Mouse (Mus musculus): ENCODE results near the gene Banp. TPM values are rescaled to one million over a fixed set of nuclear protein-coding genes. Genes with fewer than 3 reads are reported as not detected.

Gene Banp
- polyA plus RNA-seq, 1 experiment from 2014 or later: 55.4 TPM

GRCm38 (mm10) chr8:122025546-122025945 is 76.0 kb downstream of the Banp start:
- 93% methylated on average over 9 of the region's 9 CpGs for WGBS
- H3K36me3 ChIP-seq: peaks cover 62% of the 10 kb centered on the region
- peaks cover 6% of the 10 kb centered on the region; the same call in 1 of the 2 replicates for H3K4me1 ChIP-seq
- no peaks in the 10 kb centered on the region for H3K27me3 ChIP-seq (ENCODE audit: low read depth, poor library complexity, severe bottlenecking)
- DNase-seq (ENCODE audit: low spot score): no peak
- no peaks in the 10 kb centered on the region for H3K9me3 ChIP-seq (replicated peaks)
- H3K4me3 ChIP-seq: no peak overlapping the region
- no peak overlapping the region for H3K27ac ChIP-seq

GRCm38 (mm10) chr8:122028116-122028515 is 78.6 kb downstream of the Banp start:
- 83% methylated on average over 4 of the region's 4 CpGs for whole genome bisulfite sequencing
- DNase-seq (ENCODE audit: low spot score): no peak
- peaks cover 24% of the 10 kb centered on the region for H3K4me1 ChIP-seq
- no peak overlapping the region for H3K4me3 ChIP-seq
- H3K27ac ChIP-seq: no peak overlapping the region
- peaks cover 41% of the 10 kb centered on the region for H3K36me3 ChIP-seq
- no peaks in the 10 kb centered on the region for H3K27me3 ChIP-seq (ENCODE audit: low read depth, poor library complexity, severe bottlenecking)
- H3K9me3 ChIP-seq (replicated peaks): no peaks in the 10 kb centered on the region

- H3K4me1 ChIP-seq: peaks cover 39% of the 10 kb centered on the region
- WGBS: 70% methylated on average over 7 of the region's 7 CpGs
- no peaks in the 10 kb centered on the region for H3K27me3 ChIP-seq (ENCODE audit: low read depth, poor library complexity, severe bottlenecking)
- H3K36me3 ChIP-seq: peaks cover 14% of the 10 kb centered on the region
- no peaks in the 10 kb centered on the region for H3K9me3 ChIP-seq (replicated peaks)
- DNase-seq (ENCODE audit: low spot score): no peak
- no peak overlapping the region for H3K27ac ChIP-seq
- no peak overlapping the region for H3K4me3 ChIP-seq
Observed at GRCm38 (mm10) chr8:122030965-122031364, 81.4 kb downstream of the Banp start.

GRCm38 (mm10) chr8:122032741-122033140 is 83.2 kb downstream of the Banp start:
- no peak overlapping the region for H3K27ac ChIP-seq
- no peak for DNase-seq (ENCODE audit: low spot score)
- H3K27me3 ChIP-seq (ENCODE audit: low read depth, poor library complexity, severe bottlenecking): no peaks in the 10 kb centered on the region
- H3K9me3 ChIP-seq (replicated peaks): no peaks in the 10 kb centered on the region
- H3K4me1 ChIP-seq: peaks cover 52% of the 10 kb centered on the region
- no peaks in the 10 kb centered on the region for H3K36me3 ChIP-seq
- WGBS: 49% methylated on average over 9 of the region's 9 CpGs
- no peak overlapping the region for H3K4me3 ChIP-seq

- Histone ChIP-seq H3K9me3 (replicated peaks) (no peaks in the 10 kb centered on the region), H3K4me3 (no peak overlapping the region), H3K27me3 (ENCODE audit: low read depth, poor library complexity, severe bottlenecking) (no peaks in the 10 kb centered on the region), H3K4me1 (peaks cover 51% of the 10 kb centered on the region), H3K27ac (peak overlapping the region; percentile 5; the same call in 1 of the 2 replicates), H3K36me3 (no peaks in the 10 kb centered on the region)
- WGBS: 82% methylated on average over 7 of the region's 7 CpGs
- DNase-seq (ENCODE audit: low spot score): no peak
Observed at GRCm38 (mm10) chr8:122035543-122035942, 86.0 kb downstream of the Banp start.

GRCm38 (mm10) chr8:122036325-122036724 is 86.8 kb downstream of the Banp start:
- WGBS: 85% methylated on average over 6 of the region's 6 CpGs
- no peak for DNase-seq (ENCODE audit: low spot score)
- H3K27ac ChIP-seq: peak overlapping the region; percentile 4; the same call in 1 of the 2 replicates
- H3K9me3 ChIP-seq (replicated peaks): no peaks in the 10 kb centered on the region
- H3K4me3 ChIP-seq: no peak overlapping the region
- peaks cover 45% of the 10 kb centered on the region for H3K4me1 ChIP-seq
- H3K36me3 ChIP-seq: no peaks in the 10 kb centered on the region
- 0 out of 2 replicates have a peak, but pooled peaks cover under 1% of the 10 kb centered on the region for H3K27me3 ChIP-seq (ENCODE audit: low read depth, poor library complexity, severe bottlenecking)

- Histone ChIP-seq H3K4me1 (peaks cover 45% of the 10 kb centered on the region), H3K9me3 (replicated peaks) (no peaks in the 10 kb centered on the region), H3K4me3 (no peak overlapping the region), H3K36me3 (no peaks in the 10 kb centered on the region), H3K27ac (no peak overlapping the region), H3K27me3 (ENCODE audit: low read depth, poor library complexity, severe bottlenecking) (0 out of 2 replicates have a peak, but pooled peaks cover 4% of the 10 kb centered on the region)
- DNase-seq (ENCODE audit: low spot score): no peak
- 76% methylated on average over 7 of the region's 7 CpGs for WGBS
Observed at GRCm38 (mm10) chr8:122037279-122037678, 87.7 kb downstream of the Banp start.

- Histone ChIP-seq H3K4me1 (peaks cover 46% of the 10 kb centered on the region), H3K27ac (no peak overlapping the region), H3K4me3 (no peak overlapping the region), H3K9me3 (replicated peaks) (no peaks in the 10 kb centered on the region), H3K36me3 (no peaks in the 10 kb centered on the region), H3K27me3 (ENCODE audit: low read depth, poor library complexity, severe bottlenecking) (0 out of 2 replicates have a peak, but pooled peaks cover 4% of the 10 kb centered on the region)
- DNase-seq (ENCODE audit: low spot score): no peak
- WGBS: 93% methylated on average over 6 of the region's 6 CpGs
Observed at GRCm38 (mm10) chr8:122038076-122038475, 88.5 kb downstream of the Banp start.

- 0 out of 2 replicates have a peak, but pooled peaks cover 4% of the 10 kb centered on the region for H3K27me3 ChIP-seq (ENCODE audit: low read depth, poor library complexity, severe bottlenecking)
- no peak for DNase-seq (ENCODE audit: low spot score)
- 88% methylated on average over 4 of the region's 4 CpGs for WGBS
- no peaks in the 10 kb centered on the region for H3K9me3 ChIP-seq (replicated peaks)
- H3K4me1 ChIP-seq: peaks cover 59% of the 10 kb centered on the region
- no peaks in the 10 kb centered on the region for H3K36me3 ChIP-seq
- H3K27ac ChIP-seq: no peak overlapping the region
- no peak overlapping the region for H3K4me3 ChIP-seq
Observed at GRCm38 (mm10) chr8:122039452-122039851, 89.9 kb downstream of the Banp start.

GRCm38 (mm10) chr8:122047206-122047870 is 97.8 kb downstream of the Banp start:
- Histone ChIP-seq H3K27me3 (ENCODE audit: low read depth, poor library complexity, severe bottlenecking) (peaks cover 10% of the 10 kb centered on the region; the same call in 1 of the 2 replicates), H3K4me3 (no peak overlapping the region), H3K4me1 (peaks cover 51% of the 10 kb centered on the region), H3K36me3 (no peaks in the 10 kb centered on the region), H3K9me3 (replicated peaks) (no peaks in the 10 kb centered on the region), H3K27ac (0 out of 2 replicates have a peak overlapping the region, but pooled peaks have one; percentile 6)
- DNase-seq (ENCODE audit: low spot score): no peak
- WGBS: 75% methylated on average over 15 of the region's 15 CpGs

- Histone ChIP-seq H3K9me3 (replicated peaks) (no peaks in the 10 kb centered on the region), H3K4me1 (peaks cover 32% of the 10 kb centered on the region), H3K27me3 (ENCODE audit: low read depth, poor library complexity, severe bottlenecking) (peaks cover 11% of the 10 kb centered on the region; the same call in 1 of the 2 replicates), H3K27ac (no peak overlapping the region), H3K4me3 (no peak overlapping the region), H3K36me3 (no peaks in the 10 kb centered on the region)
- no peak for DNase-seq (ENCODE audit: low spot score)
- 90% methylated on average over 4 of the region's 4 CpGs for WGBS
Observed at GRCm38 (mm10) chr8:122049266-122049665, 99.7 kb downstream of the Banp start.

GRCm38 (mm10) chr8:122049923-122050322 is 100.4 kb downstream of the Banp start:
- H3K4me3 ChIP-seq: no peak overlapping the region
- no peak overlapping the region for H3K27ac ChIP-seq
- no peaks in the 10 kb centered on the region for H3K36me3 ChIP-seq
- peaks cover 11% of the 10 kb centered on the region; the same call in 1 of the 2 replicates for H3K27me3 ChIP-seq (ENCODE audit: low read depth, poor library complexity, severe bottlenecking)
- WGBS: 78% methylated on average over 2 of the region's 2 CpGs
- H3K9me3 ChIP-seq (replicated peaks): no peaks in the 10 kb centered on the region
- no peak for DNase-seq (ENCODE audit: low spot score)
- peaks cover 32% of the 10 kb centered on the region for H3K4me1 ChIP-seq

GRCm38 (mm10) chr8:122050620-122051019 is 101.1 kb downstream of the Banp start:
- Histone ChIP-seq H3K9me3 (replicated peaks) (no peaks in the 10 kb centered on the region), H3K27ac (no peak overlapping the region)
- 94% methylated on average over 9 of the region's 9 CpGs for WGBS

More at GRCm38 (mm10) chr8:122050620-122051019, 101.1 kb downstream of the Banp start:
- Histone ChIP-seq H3K27me3 (ENCODE audit: low read depth, poor library complexity, severe bottlenecking) (peaks cover 18% of the 10 kb centered on the region), H3K36me3 (no peaks in the 10 kb centered on the region), H3K4me3 (no peak overlapping the region), H3K4me1 (peaks cover 32% of the 10 kb centered on the region)
- no peak for DNase-seq (ENCODE audit: low spot score)
